Mouse (Mus musculus): ENCODE results near the gene Cfap97d1. TPM values are rescaled to one million over a fixed set of nuclear protein-coding genes. Genes with fewer than 3 reads are reported as not detected.
A peak's percentile ranks its signal among the peaks of the same experiment; 100 is the strongest.

The Cfap97d1 gene
- polyA plus RNA-seq, 1 experiment from 2014 or later = not detected

DNA sequence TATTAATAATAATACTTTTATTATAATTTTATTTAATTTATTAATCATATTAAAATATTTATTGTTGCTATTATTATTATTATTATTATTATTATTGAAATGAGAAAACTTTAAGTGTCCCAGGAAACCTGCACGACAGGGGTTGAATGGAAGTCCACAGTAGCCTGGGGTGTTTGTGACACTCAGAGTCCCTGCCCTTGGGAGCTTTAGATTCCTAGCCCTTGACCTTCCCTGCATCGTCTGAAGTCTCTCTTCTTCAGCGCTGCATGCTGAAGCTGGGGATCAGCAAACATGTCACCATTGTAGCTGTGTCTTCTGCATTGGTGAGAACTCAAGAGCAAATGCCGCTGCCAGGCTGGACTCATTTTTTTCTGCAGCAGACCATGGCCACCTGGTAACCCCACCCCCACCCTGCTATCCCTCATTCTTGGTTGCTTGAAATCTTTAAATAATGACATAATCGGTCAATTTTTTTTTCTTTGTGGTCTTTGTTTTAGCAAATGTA is 51.4 kb downstream of the Cfap97d1 start:
- no peak overlapping the region for H3K9ac ChIP-seq (replicated peaks)
- no peaks in the 10 kb centered on the region for H3K9me3 ChIP-seq
- no peak overlapping the region for H3K27ac ChIP-seq
- H3K36me3 ChIP-seq = no peaks in the 10 kb centered on the region
- H3K27me3 ChIP-seq = no peaks in the 10 kb centered on the region
- no peak overlapping the region for H3K4me2 ChIP-seq
- no peak overlapping the region for H3K4me3 ChIP-seq (replicated peaks)
- H3K4me1 ChIP-seq (replicated peaks) = no peaks in the 10 kb centered on the region
- WGBS = 73% methylated on average over 5 of the region's 5 CpGs
- ATAC-seq (ENCODE audit: insufficient number of reproducible peaks, insufficient read depth, low FRiP score, low TSS enrichment, low read depth) = no peak

DNA sequence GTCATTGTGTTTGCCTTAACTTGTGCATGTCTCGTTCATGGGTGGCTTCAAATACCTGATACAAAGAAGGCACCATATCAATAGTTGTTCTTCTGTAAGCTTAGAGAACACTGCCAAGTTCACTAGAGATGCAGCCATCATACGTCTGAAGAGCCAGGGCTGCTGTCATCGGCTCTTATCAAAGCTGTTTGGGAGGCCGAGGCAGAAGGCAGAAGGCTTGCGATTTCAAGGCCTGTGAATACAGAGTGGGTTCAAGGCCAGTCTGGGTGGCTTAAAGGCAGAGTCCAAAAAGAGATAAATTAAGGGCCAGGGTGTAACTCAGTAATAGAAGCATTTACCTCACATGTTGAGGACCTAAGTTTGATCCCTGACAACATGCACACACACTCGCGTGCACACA is 52.3 kb downstream of the Cfap97d1 start:
- Histone ChIP-seq H3K4me1 (replicated peaks) (no peaks in the 10 kb centered on the region), H3K4me3 (replicated peaks) (no peak overlapping the region), H3K27ac (no peak overlapping the region), H3K27me3 (no peaks in the 10 kb centered on the region), H3K36me3 (no peaks in the 10 kb centered on the region), H3K9ac (replicated peaks) (no peak overlapping the region), H3K4me2 (no peak overlapping the region), H3K9me3 (no peaks in the 10 kb centered on the region)
- ATAC-seq (ENCODE audit: insufficient number of reproducible peaks, insufficient read depth, low FRiP score, low TSS enrichment, low read depth) = no peak
- WGBS = 82% methylated on average over 7 of the region's 7 CpGs

DNA sequence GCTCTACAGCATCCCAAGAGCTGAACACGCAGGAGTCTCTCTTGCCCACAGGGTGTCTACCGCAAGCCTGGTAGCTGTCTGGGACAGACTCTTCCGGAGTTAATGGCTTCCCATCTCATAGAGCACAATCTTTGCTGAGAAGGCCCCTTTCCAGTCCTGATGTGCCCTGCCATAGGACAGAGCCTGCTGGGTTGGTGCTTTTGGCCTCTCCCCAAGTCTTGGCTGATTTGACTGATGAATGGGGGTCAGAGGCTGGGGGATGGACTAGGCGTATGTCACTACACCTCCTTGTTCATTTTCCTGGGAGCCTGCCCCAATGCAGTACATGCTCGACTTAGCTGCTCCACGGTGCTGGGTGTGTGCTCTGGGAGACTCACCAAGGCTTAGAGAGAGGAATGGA is 53.7 kb downstream of the Cfap97d1 start:
- Histone ChIP-seq H3K4me2 (no peak overlapping the region), H3K9me3 (no peaks in the 10 kb centered on the region), H3K9ac (replicated peaks) (no peak overlapping the region), H3K4me1 (replicated peaks) (no peaks in the 10 kb centered on the region), H3K27ac (no peak overlapping the region), H3K36me3 (no peaks in the 10 kb centered on the region), H3K4me3 (replicated peaks) (no peak overlapping the region), H3K27me3 (no peaks in the 10 kb centered on the region)
- ATAC-seq (ENCODE audit: insufficient number of reproducible peaks, insufficient read depth, low FRiP score, low TSS enrichment, low read depth) = no peak
- 89% methylated on average over 6 of the region's 6 CpGs for WGBS

DNA sequence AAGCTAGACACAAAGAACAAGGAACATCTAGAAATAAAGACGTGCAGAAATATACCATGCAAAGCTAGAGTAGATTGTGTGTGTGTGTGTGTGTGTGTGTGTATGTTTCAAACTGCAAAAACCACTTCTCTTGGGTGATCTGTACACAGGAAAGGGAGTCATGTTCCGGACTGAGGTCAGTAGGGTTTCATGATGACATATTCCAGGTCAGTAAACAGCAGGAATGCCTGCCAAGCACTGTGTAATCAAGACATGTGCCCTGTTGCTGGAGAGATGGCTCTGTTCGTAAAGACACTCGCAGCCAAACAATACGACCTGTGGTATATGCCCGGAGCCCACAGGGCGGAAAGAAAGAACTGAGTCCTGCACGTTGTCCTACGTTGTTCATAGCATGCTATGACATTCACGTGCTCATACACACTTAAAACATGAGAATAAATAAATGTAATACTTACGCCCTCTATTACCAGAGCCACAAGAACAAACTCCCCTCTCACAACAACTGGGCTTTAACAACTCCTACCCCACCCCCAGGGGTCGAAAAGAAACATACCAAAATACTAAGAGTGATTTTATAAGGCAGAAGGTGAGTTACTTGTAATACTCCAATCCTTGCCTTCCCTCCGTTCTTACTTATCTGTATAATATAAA is 55.5 kb downstream of the Cfap97d1 start:
- no peak overlapping the region for H3K4me2 ChIP-seq
- H3K27ac ChIP-seq = no peak overlapping the region
- 79% methylated on average over 13 of the region's 13 CpGs for WGBS
- H3K36me3 ChIP-seq = no peaks in the 10 kb centered on the region
- no peak overlapping the region for H3K9ac ChIP-seq (replicated peaks)
- no peaks in the 10 kb centered on the region for H3K27me3 ChIP-seq
- H3K9me3 ChIP-seq = 0 out of 2 replicates have a peak, but pooled peaks cover under 1% of the 10 kb centered on the region
- no peak for ATAC-seq (ENCODE audit: insufficient number of reproducible peaks, insufficient read depth, low FRiP score, low TSS enrichment, low read depth)
- no peaks in the 10 kb centered on the region for H3K4me1 ChIP-seq (replicated peaks)
- no peak overlapping the region for H3K4me3 ChIP-seq (replicated peaks)

DNA sequence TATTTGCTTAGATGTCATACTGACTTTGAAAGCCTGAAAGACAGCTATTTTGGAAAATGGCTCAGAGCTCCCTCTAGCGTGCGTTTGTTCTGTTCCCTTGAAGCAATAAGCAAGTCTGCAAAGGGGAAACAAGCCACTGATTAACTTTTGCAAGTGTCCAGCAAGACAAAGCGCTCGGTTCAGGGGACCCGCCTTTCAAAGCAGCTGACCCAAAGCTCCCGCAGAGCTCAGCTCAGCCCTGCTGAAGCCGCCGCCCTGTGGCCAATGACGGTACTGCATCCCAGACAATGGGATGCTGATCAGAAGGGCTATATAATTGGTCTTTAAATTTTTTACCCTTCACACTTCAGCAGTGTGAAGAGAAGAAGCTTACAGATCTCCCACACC is 56.1 kb downstream of the Cfap97d1 start:
- H3K27me3 ChIP-seq = no peaks in the 10 kb centered on the region
- H3K36me3 ChIP-seq = no peaks in the 10 kb centered on the region
- peaks cover 6% of the 10 kb centered on the region; the same call in 1 of the 2 replicates for H3K9me3 ChIP-seq
- no peaks in the 10 kb centered on the region for H3K4me1 ChIP-seq (replicated peaks)
- no peak overlapping the region for H3K4me3 ChIP-seq (replicated peaks)
- H3K9ac ChIP-seq (replicated peaks) = no peak overlapping the region
- 0 out of 2 replicates have a peak, but pooled peaks have one; percentile 39 for ATAC-seq (ENCODE audit: insufficient number of reproducible peaks, insufficient read depth, low FRiP score, low TSS enrichment, low read depth)
- H3K4me2 ChIP-seq = no peak overlapping the region
- under 1% methylated on average over 9 of the region's 9 CpGs for WGBS
- no peak overlapping the region for H3K27ac ChIP-seq

- ATAC-seq (ENCODE audit: insufficient number of reproducible peaks, insufficient read depth, low FRiP score, low TSS enrichment, low read depth) = no peak
- 73% methylated on average over 4 of the region's 4 CpGs for WGBS
- Histone ChIP-seq H3K4me3 (replicated peaks) (no peak overlapping the region), H3K27ac (no peak overlapping the region), H3K4me2 (no peak overlapping the region), H3K4me1 (replicated peaks) (no peaks in the 10 kb centered on the region), H3K36me3 (no peaks in the 10 kb centered on the region), H3K9ac (replicated peaks) (no peak overlapping the region), H3K9me3 (peaks cover 11% of the 10 kb centered on the region), H3K27me3 (no peaks in the 10 kb centered on the region)
These were observed 56.6 kb downstream of the Cfap97d1 start for GRCm38 (mm10) chr11:102040646-102041045.

DNA sequence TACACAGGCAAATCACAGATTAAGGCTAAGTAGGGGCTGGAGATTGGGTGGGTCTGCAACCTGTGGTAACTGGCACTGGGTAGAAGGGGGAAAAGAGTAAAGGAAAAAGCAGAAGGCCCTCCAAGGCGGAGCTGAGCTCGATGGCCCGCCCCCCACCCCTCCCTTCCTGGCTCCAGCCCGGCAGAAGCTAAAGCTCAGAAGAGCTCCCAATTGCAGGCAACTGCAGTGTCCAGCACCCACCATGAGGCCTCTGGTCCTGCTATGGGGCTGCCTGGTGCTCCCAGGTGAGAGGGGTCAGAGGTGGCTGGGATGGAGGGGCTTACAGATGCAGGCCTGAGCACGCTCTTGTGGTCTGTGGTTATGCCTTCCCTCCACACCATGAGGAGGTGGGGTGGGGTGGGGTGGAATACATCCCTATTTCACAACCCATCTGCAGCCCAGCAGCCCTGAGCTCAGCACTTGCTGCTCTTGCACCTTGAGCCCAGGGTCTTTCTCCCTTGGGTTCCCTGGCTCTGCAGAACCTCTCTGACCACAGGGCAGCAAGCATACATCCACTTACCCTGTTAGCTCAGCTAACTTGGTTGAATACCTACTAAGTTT is 57.4 kb downstream of the Cfap97d1 start, which contains the start of gene Cd300lg:
Gene Cd300lg, plus strand, starts transcription at position 160 of the 600 bp plus-strand sequence.
- Histone ChIP-seq H3K4me1 (replicated peaks) (no peaks in the 10 kb centered on the region), H3K9me3 (peaks cover 18% of the 10 kb centered on the region), H3K4me2 (no peak within 1 kb of the TSS), H3K36me3 (no peaks in the 10 kb centered on the region), H3K4me3 (replicated peaks) (no peak within 1 kb of the TSS), H3K27me3 (no peaks in the 10 kb centered on the region), H3K27ac (no peak within 1 kb of the TSS), H3K9ac (replicated peaks) (no peak within 1 kb of the TSS)
- WGBS = 58% methylated on average over 5 of the region's 5 CpGs
- ATAC-seq (ENCODE audit: insufficient number of reproducible peaks, insufficient read depth, low FRiP score, low TSS enrichment, low read depth) = 0 out of 2 replicates have a peak, but pooled peaks have one; percentile 33

Other genes starting within 250 kb of the Cfap97d1 start
- gene Etv4, start 198.9 kb upstream of the Cfap97d1 start, polyA plus RNA-seq (2016; fragmentation: Nextera tagmentation; extraction: Ambion mirVana) = 22.9 and 26.2 TPM in 2 replicates
- 13.5 and 14.1 TPM in 2 replicates for gene Meox1, start 89.9 kb upstream of the Cfap97d1 start, polyA plus RNA-seq (2016; fragmentation: Nextera tagmentation; extraction: Ambion mirVana)
- gene Sost, start 17.3 kb upstream of the Cfap97d1 start, polyA plus RNA-seq (2016; fragmentation: Nextera tagmentation; extraction: Ambion mirVana) = 1.1 and 1.2 TPM in 2 replicates
- gene Dusp3, start 2.7 kb downstream of the Cfap97d1 start, polyA plus RNA-seq (2016; fragmentation: Nextera tagmentation; extraction: Ambion mirVana) = 11.2 and 11.6 TPM in 2 replicates
- gene Mpp3, start 44.2 kb downstream of the Cfap97d1 start, polyA plus RNA-seq (2016; fragmentation: Nextera tagmentation; extraction: Ambion mirVana) = 13.7 and 16.3 TPM in 2 replicates
- 0.40 and 0.70 TPM in 2 replicates for gene Cd300lg, start 57.2 kb downstream of the Cfap97d1 start, polyA plus RNA-seq (2016; fragmentation: Nextera tagmentation; extraction: Ambion mirVana)
- gene Mpp2, start 104.2 kb downstream of the Cfap97d1 start, polyA plus RNA-seq (2016; fragmentation: Nextera tagmentation; extraction: Ambion mirVana) = 12.6 and 14.3 TPM in 2 replicates
- not detected in 2 replicates for gene Ppy, start 117.0 kb downstream of the Cfap97d1 start, polyA plus RNA-seq (2016; fragmentation: Nextera tagmentation; extraction: Ambion mirVana)
- gene Pyy, start 123.6 kb downstream of the Cfap97d1 start, polyA plus RNA-seq (2016; fragmentation: Nextera tagmentation; extraction: Ambion mirVana) = not detected in 2 replicates
- gene Nags, start 161.2 kb downstream of the Cfap97d1 start, polyA plus RNA-seq (2016; fragmentation: Nextera tagmentation; extraction: Ambion mirVana) = 0.24 TPM in 1 of 2 replicates, not detected in the other
- gene Tmem101, start 172.1 kb downstream of the Cfap97d1 start, polyA plus RNA-seq (2016; fragmentation: Nextera tagmentation; extraction: Ambion mirVana) = 40.6 and 44.2 TPM in 2 replicates
- gene Lsm12, start 201.0 kb downstream of the Cfap97d1 start, polyA plus RNA-seq (2016; fragmentation: Nextera tagmentation; extraction: Ambion mirVana) = 103 TPM in 2 replicates
- 36.6 and 36.8 TPM in 2 replicates for gene G6pc3, start 205.3 kb downstream of the Cfap97d1 start, polyA plus RNA-seq (2016; fragmentation: Nextera tagmentation; extraction: Ambion mirVana)
- gene Hdac5, start 245.9 kb downstream of the Cfap97d1 start, polyA plus RNA-seq (2016; fragmentation: Nextera tagmentation; extraction: Ambion mirVana) = 58.1 and 64.3 TPM in 2 replicates

Data from limb, embryonic 12.5 days (tissue).